Mouse (Mus musculus): ENCODE measurements around the gene D630023F18Rik. TPM values are rescaled to one million over a fixed set of nuclear protein-coding genes. Genes with fewer than 3 reads are reported as not detected.

Gene D630023F18Rik
- polyA plus RNA-seq, 1 experiment from 2014 or later = 0.25 TPM

DNA sequence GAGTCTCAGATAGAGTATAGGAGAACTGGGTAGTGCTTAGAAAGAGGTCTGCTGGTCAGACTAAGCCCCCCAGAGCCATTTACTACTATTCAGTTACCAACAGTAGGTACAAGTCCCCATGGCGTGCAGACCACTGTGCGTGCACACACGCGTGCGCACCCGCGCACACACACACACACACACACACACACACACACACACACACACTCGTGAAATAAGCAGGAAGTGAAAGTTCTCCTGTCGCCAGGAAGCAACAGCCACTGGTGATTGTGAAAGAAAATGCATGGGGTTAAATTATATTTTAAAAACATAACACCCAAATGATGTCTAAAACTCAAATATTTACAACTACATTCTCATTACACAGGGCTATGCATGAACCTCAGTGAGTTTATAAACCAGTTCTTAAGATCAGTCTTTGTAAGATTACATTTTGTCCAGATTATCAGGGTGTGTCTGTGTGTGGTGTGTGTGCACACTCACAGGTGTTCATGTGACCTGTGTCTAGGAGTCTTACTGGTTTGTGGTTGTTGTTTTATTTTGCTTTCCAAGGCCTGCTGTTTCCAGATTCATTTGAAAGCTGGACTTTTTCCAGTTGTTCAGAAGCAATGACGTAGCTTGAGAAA, 15.2 kb downstream of the D630023F18Rik start:
- Histone ChIP-seq H3K36me3 (replicated peaks) (no peaks in the 10 kb centered on the region), H3K9me3 (no peaks in the 10 kb centered on the region), H3K27me3 (ENCODE audit: poor library complexity, severe bottlenecking) (no peaks in the 10 kb centered on the region), H3K27ac (no peak overlapping the region), H3K4me3 (no peak overlapping the region), H3K4me1 (peaks cover 6% of the 10 kb centered on the region)
- no peak for DNase-seq (ENCODE audit: extremely low spot score, low spot score)
- WGBS = 96% methylated on average over 10 of the region's 10 CpGs

- Histone ChIP-seq H3K4me1 (no peaks in the 10 kb centered on the region), H3K4me3 (no peak within 1 kb of the TSS), H3K9me3 (no peaks in the 10 kb centered on the region), H3K36me3 (replicated peaks) (no peaks in the 10 kb centered on the region), H3K27ac (no peak within 1 kb of the TSS), H3K27me3 (ENCODE audit: poor library complexity, severe bottlenecking) (no peaks in the 10 kb centered on the region)
- WGBS = 92% methylated on average over 11 of the region's 11 CpGs
- no peak for DNase-seq (ENCODE audit: extremely low spot score, low spot score)
Observed at GRCm38 (mm10) chr1:65103273-65103672, 19.7 kb downstream of the D630023F18Rik start, which contains the start of gene Cryga. Gene Cryga, minus strand, starts transcription at chr1:65103373.

DNA sequence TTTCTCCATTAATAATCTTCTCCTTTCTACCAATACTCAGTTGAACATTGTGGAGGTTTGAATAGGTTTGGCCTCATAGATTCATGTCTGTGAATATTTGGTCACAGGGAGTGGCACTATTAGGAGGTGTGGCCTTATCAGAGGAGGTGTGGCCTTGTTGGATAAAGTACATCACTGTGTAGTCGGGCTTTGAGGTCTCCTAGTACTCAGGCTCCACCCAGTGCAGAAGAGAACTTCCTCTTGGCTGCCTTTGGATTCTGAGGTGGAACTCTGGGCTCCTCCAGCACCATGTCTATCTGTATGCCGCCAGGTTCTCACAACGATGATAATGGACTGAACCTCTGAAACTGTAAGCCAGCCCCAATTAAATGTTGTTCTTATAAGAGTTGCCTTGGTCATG, 26.1 kb downstream of the D630023F18Rik start:
- no peaks in the 10 kb centered on the region for H3K36me3 ChIP-seq (replicated peaks)
- 92% methylated on average over 3 of the region's 3 CpGs for WGBS
- H3K27me3 ChIP-seq (ENCODE audit: poor library complexity, severe bottlenecking) = no peaks in the 10 kb centered on the region
- H3K4me1 ChIP-seq = no peaks in the 10 kb centered on the region
- H3K4me3 ChIP-seq = no peak overlapping the region
- no peak for DNase-seq (ENCODE audit: extremely low spot score, low spot score)
- H3K9me3 ChIP-seq = no peaks in the 10 kb centered on the region
- H3K27ac ChIP-seq = no peak overlapping the region

DNA sequence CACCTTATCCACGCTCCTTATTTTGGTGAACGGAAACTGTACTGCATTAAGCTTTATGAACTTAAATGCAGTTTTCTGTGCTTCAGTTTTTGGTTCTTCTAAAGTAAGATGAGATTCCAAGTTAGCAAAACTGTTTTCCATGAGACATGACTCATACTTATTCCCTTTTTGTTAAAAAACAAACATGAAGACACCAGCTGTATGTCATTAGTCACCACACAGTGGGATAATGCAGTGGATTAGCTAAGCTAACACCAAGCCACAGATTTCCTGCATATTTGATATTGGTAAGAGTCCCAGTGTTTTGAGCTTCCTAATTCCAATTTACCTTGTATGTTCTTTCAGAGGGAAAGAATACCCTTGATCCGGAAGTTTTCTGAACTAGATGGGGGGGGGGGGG, 31.4 kb downstream of the D630023F18Rik start:
- Histone ChIP-seq H3K4me1 (no peaks in the 10 kb centered on the region), H3K27ac (no peak overlapping the region), H3K9me3 (no peaks in the 10 kb centered on the region), H3K4me3 (no peak overlapping the region), H3K27me3 (ENCODE audit: poor library complexity, severe bottlenecking) (no peaks in the 10 kb centered on the region), H3K36me3 (replicated peaks) (no peaks in the 10 kb centered on the region)
- no peak for DNase-seq (ENCODE audit: extremely low spot score, low spot score)
- WGBS = 93% methylated on average over 3 of the region's 3 CpGs

- Histone ChIP-seq H3K27ac (no peak overlapping the region), H3K36me3 (replicated peaks) (no peaks in the 10 kb centered on the region), H3K9me3 (no peaks in the 10 kb centered on the region), H3K4me1 (no peaks in the 10 kb centered on the region), H3K4me3 (no peak overlapping the region), H3K27me3 (ENCODE audit: poor library complexity, severe bottlenecking) (no peaks in the 10 kb centered on the region)
- 75% methylated on average over 2 of the region's 2 CpGs for WGBS
- DNase-seq (ENCODE audit: extremely low spot score, low spot score) = no peak
Observed at GRCm38 (mm10) chr1:65090370-65090769, 32.6 kb downstream of the D630023F18Rik start.

DNA sequence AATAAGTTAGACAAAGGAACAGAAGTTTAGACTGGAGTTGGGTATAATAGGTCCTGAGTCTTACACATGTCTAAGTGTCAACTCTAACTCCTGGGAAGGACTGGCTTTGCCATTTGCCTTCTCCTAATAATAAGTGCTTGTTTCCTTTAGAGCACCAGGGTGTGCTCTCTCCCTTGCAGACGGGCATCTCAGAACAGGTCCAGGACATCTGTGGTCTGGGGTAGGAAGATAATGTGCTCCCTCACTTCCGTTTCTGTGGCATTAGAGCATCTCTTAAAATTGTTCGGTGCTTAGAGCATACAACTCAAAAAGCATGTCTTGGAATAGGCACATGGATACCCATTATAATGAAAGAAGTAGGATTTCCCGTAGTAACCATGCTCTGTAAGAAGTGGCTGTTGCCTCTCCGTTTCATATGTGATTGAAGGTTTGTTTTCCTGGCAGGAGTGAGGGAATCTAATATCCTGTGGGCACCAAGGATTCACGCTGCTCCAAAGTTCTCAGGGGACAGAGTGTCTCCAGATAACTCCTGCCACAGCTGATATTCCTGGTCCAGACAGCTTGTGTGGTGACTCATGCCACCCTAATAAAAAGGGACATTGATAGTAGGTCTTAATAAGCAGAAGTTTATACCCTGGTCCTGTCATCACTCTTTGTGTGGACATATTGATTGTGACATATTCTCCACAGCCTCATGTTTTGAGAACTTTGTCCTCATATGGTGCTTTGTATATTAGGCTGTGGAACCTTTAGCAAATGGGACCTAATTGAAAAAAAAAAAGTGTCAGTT, 34.3 kb downstream of the D630023F18Rik start:
- WGBS = 81% methylated on average over 6 of the region's 6 CpGs

DNA sequence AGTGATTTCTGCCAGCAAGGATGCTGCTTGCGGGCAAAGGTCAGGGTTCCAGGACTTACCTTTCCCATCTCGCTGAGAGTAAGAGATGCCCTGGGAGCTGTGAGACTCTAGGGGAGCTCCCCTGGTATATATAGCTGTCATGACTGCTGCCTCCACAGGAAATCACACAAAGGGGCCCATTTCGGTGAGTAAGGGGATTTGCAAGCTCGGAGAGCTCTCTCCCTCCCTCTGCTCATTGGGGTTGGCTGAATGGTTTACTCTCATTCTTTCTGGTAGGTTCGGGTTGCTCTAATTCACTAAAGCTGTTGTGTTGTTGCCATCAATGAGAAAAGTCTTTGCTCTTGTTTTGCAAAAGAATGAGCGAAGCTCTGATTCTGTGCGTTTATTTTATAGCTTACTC, 40.8 kb downstream of the D630023F18Rik start, which contains the start of gene Crygb:
Gene Crygb, minus strand, starts transcription at position 101 of the 400 bp plus-strand sequence.
- Histone ChIP-seq H3K27me3 (ENCODE audit: poor library complexity, severe bottlenecking) (no peaks in the 10 kb centered on the region; the same call in 1 of the 2 replicates), H3K27ac (no peak within 1 kb of the TSS), H3K9me3 (no peaks in the 10 kb centered on the region), H3K4me1 (peaks cover 5% of the 10 kb centered on the region), H3K4me3 (no peak within 1 kb of the TSS), H3K36me3 (replicated peaks) (no peaks in the 10 kb centered on the region)
- 26% methylated on average over 7 of the region's 7 CpGs for WGBS
- no peak for DNase-seq (ENCODE audit: extremely low spot score, low spot score)

More for the DNA sequence above, 34.3 kb downstream of the D630023F18Rik start:
- no peaks in the 10 kb centered on the region for H3K27me3 ChIP-seq (ENCODE audit: poor library complexity, severe bottlenecking)
- no peak for DNase-seq (ENCODE audit: extremely low spot score, low spot score)
- H3K9me3 ChIP-seq = no peaks in the 10 kb centered on the region
- no peak overlapping the region for H3K27ac ChIP-seq
- no peaks in the 10 kb centered on the region for H3K4me1 ChIP-seq
- no peaks in the 10 kb centered on the region for H3K36me3 ChIP-seq (replicated peaks)
- no peak overlapping the region for H3K4me3 ChIP-seq

DNA sequence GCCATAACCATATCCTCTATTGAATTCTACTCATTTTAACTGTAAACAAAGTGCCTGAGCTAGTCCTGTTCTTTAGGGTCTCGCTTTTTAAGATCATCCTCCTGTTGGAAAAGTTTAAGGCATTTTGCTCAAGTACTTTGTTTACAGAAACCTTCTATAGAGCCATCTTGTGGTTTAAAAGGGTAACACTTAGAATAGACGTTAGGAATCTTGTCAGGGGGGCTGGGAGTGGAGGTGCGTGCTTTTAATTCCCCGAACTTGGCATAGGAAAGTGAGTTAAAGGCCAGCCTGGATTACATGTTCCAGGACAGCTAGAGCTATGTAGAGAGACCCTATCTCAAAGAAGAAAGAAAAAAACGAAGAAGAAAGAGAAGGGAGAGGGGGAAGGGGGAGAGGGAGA, 47.4 kb downstream of the D630023F18Rik start:
- no peak for DNase-seq (ENCODE audit: extremely low spot score, low spot score)
- no peak overlapping the region for H3K4me3 ChIP-seq
- 25% methylated on average over 5 of the region's 5 CpGs for WGBS
- no peak overlapping the region for H3K27ac ChIP-seq
- no peaks in the 10 kb centered on the region for H3K27me3 ChIP-seq (ENCODE audit: poor library complexity, severe bottlenecking)
- no peaks in the 10 kb centered on the region for H3K36me3 ChIP-seq (replicated peaks)
- no peaks in the 10 kb centered on the region for H3K9me3 ChIP-seq
- peaks cover 6% of the 10 kb centered on the region for H3K4me1 ChIP-seq

GRCm38 (mm10) chr1:65073589-65073988, 49.4 kb downstream of the D630023F18Rik start, which contains the start of gene Crygc:
Gene Crygc, minus strand, starts transcription at chr1:65073689.
- no peak for DNase-seq (ENCODE audit: extremely low spot score, low spot score)
- Histone ChIP-seq H3K36me3 (replicated peaks) (no peaks in the 10 kb centered on the region), H3K9me3 (no peaks in the 10 kb centered on the region), H3K27ac (no peak within 1 kb of the TSS), H3K4me3 (no peak within 1 kb of the TSS), H3K4me1 (peaks cover 6% of the 10 kb centered on the region), H3K27me3 (ENCODE audit: poor library complexity, severe bottlenecking) (no peaks in the 10 kb centered on the region)
- WGBS = 61% methylated on average over 6 of the region's 6 CpGs

- no peak overlapping the region for H3K27ac ChIP-seq
- H3K9me3 ChIP-seq = no peaks in the 10 kb centered on the region
- no peaks in the 10 kb centered on the region for H3K36me3 ChIP-seq (replicated peaks)
- no peak for DNase-seq (ENCODE audit: extremely low spot score, low spot score)
- H3K4me1 ChIP-seq = no peaks in the 10 kb centered on the region; the same call in 1 of the 2 replicates
- no peak overlapping the region for H3K4me3 ChIP-seq
- H3K27me3 ChIP-seq (ENCODE audit: poor library complexity, severe bottlenecking) = no peaks in the 10 kb centered on the region
Observed at GRCm38 (mm10) chr1:65067842-65068241, 55.2 kb downstream of the D630023F18Rik start.

DNA sequence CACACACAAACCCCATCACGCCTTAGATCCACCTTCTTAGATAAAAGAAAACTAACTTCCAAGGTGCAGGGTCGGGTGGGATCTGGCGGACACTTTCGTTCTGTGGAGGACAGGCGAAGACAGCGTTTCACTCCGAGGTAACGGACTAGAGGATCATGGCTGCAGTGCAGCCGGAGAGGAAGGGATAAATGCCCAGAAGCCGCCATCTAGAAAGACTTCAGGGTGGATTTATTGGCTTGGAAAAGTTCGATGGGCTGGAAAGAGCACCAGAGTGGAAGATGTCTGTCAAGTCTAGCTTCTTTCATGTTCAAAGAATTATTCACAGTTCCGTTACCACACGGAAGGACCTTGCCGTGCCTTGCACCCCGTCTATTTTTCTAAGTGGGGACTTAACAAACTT, 58.8 kb downstream of the D630023F18Rik start:
- Histone ChIP-seq H3K27me3 (ENCODE audit: poor library complexity, severe bottlenecking) (no peaks in the 10 kb centered on the region), H3K27ac (no peak overlapping the region), H3K9me3 (no peaks in the 10 kb centered on the region), H3K4me1 (no peaks in the 10 kb centered on the region; the same call in 1 of the 2 replicates), H3K36me3 (replicated peaks) (no peaks in the 10 kb centered on the region), H3K4me3 (no peak overlapping the region)
- WGBS = 88% methylated on average over 15 of the region's 15 CpGs
- DNase-seq (ENCODE audit: extremely low spot score, low spot score) = no peak

GRCm38 (mm10) chr1:65063352-65063751, 59.7 kb downstream of the D630023F18Rik start, which contains the start of gene Crygd:
Gene Crygd, minus strand, starts transcription at chr1:65063452.
- H3K4me1 ChIP-seq = no peaks in the 10 kb centered on the region; the same call in 1 of the 2 replicates
- DNase-seq (ENCODE audit: extremely low spot score, low spot score) = no peak
- no peak within 1 kb of the TSS for H3K4me3 ChIP-seq
- 73% methylated on average over 8 of the region's 8 CpGs for WGBS
- no peaks in the 10 kb centered on the region for H3K9me3 ChIP-seq
- no peaks in the 10 kb centered on the region for H3K36me3 ChIP-seq (replicated peaks)
- H3K27ac ChIP-seq = no peak within 1 kb of the TSS
- no peaks in the 10 kb centered on the region for H3K27me3 ChIP-seq (ENCODE audit: poor library complexity, severe bottlenecking)

Measured in forebrain, embryonic 10.5 days (tissue).